Mouse (Mus musculus) fibroblast of lung, adult 2 months (primary cell): ENCODE results near the gene Rpl35.
"Not testable (repeated sequence)": the region's sequence is repeated elsewhere in the genome, so short reads cannot be mapped to it uniquely, and the experiment has no call there.

Experiments used
- DNase-seq: peaks from one replicate; pipeline ENCODE4 v3.0.0-alpha.2; 2011; ENCODE audit warnings: low read depth

Gene Rpl35

GRCm38 (mm10) chr2:39005574-39006079 lies at the start of gene Rpl35:
Gene Rpl35, minus strand, starts transcription at chr2:39005624.
- DNase-seq = no peak

- no peak for DNase-seq
Observed at GRCm38 (mm10) chr2:39048515-39048914, 43.1 kb upstream of the Rpl35 start.

- no peak for DNase-seq
Observed at GRCm38 (mm10) chr2:39040215-39040614, 34.8 kb upstream of the Rpl35 start.

GRCm38 (mm10) chr2:39031611-39032010 lies 26.2 kb upstream of the Rpl35 start:
- DNase-seq = no peak

GRCm38 (mm10) chr2:39020004-39020403 lies 14.6 kb upstream of the Rpl35 start:
- DNase-seq = no peak

- no peak for DNase-seq
Observed at GRCm38 (mm10) chr2:39016581-39016980, 11.2 kb upstream of the Rpl35 start.

- DNase-seq = no peak
Observed at GRCm38 (mm10) chr2:39012768-39013279, 7.4 kb upstream of the Rpl35 start.

GRCm38 (mm10) chr2:39011971-39012370 lies 6.5 kb upstream of the Rpl35 start:
- no peak for DNase-seq

- no peak for DNase-seq
Observed at GRCm38 (mm10) chr2:39011264-39011663, 5.8 kb upstream of the Rpl35 start.

- DNase-seq = not testable (repeated sequence)
Observed at GRCm38 (mm10) chr2:39010144-39010543, 4.7 kb upstream of the Rpl35 start.

- DNase-seq = no peak
Observed at GRCm38 (mm10) chr2:39008954-39009365, 3.5 kb upstream of the Rpl35 start.

GRCm38 (mm10) chr2:39008350-39008851 lies 3.0 kb upstream of the Rpl35 start:
- no peak for DNase-seq

- DNase-seq = peak; percentile 67
Observed at GRCm38 (mm10) chr2:39007865-39008264, 2.4 kb upstream of the Rpl35 start.

GRCm38 (mm10) chr2:39006149-39006730 lies 816 bp upstream of the Rpl35 start:
- DNase-seq = no peak

GRCm38 (mm10) chr2:39004880-39005435 lies 466 bp downstream of the Rpl35 start, which contains the start of gene Arpc5l:
Gene Arpc5l, plus strand, starts transcription at chr2:39005348.
- peak; percentile 74 for DNase-seq

GRCm38 (mm10) chr2:39004372-39004771 lies 1.1 kb downstream of the Rpl35 start:
- no peak for DNase-seq

GRCm38 (mm10) chr2:39003512-39003911 lies 1.9 kb downstream of the Rpl35 start:
- DNase-seq = no peak

- DNase-seq = no peak
Observed at GRCm38 (mm10) chr2:39003106-39003505, 2.3 kb downstream of the Rpl35 start.

- DNase-seq = no peak
Observed at GRCm38 (mm10) chr2:39001866-39002265, 3.6 kb downstream of the Rpl35 start.

- no peak for DNase-seq
Observed at GRCm38 (mm10) chr2:39000587-39000919, 4.9 kb downstream of the Rpl35 start.

- no peak for DNase-seq
Observed at GRCm38 (mm10) chr2:38999910-39000586, 5.4 kb downstream of the Rpl35 start.

- no peak for DNase-seq
Observed at GRCm38 (mm10) chr2:38999381-38999780, 6.0 kb downstream of the Rpl35 start.
